Mouse (Mus musculus) urinary bladder, postnatal 4 days (tissue): ENCODE measurements around the gene Nav2.

Experiments
- DNase-seq, 2 experiments: peaks; one replicate each; pipeline ENCODE4 v3.0.0; 2021 to 2022; ENCODE audit warnings: low spot score in 2 of 2

Gene Nav2

GRCm38 (mm10) chr7:48908521-48909341 lies at the start of gene Nav2:
TSS of gene Nav2 (plus strand) at chr7:48908716.
- no peak for DNase-seq

- DNase-seq = no peak
These were observed 49.2 kb upstream of the Nav2 start for GRCm38 (mm10) chr7:48859362-48859761.

- no peak for DNase-seq
These were observed 47.6 kb upstream of the Nav2 start for GRCm38 (mm10) chr7:48860948-48861347.

GRCm38 (mm10) chr7:48861796-48862195 lies 46.7 kb upstream of the Nav2 start:
- no peak for DNase-seq

GRCm38 (mm10) chr7:48864199-48864598 lies 44.3 kb upstream of the Nav2 start:
- DNase-seq = no peak

GRCm38 (mm10) chr7:48864671-48865458 lies 43.7 kb upstream of the Nav2 start:
- DNase-seq = no peak

GRCm38 (mm10) chr7:48867576-48867975 lies 40.9 kb upstream of the Nav2 start:
- DNase-seq = no peak

- no peak for DNase-seq
These were observed 38.4 kb upstream of the Nav2 start for GRCm38 (mm10) chr7:48870144-48870543.

GRCm38 (mm10) chr7:48870579-48871180 lies 37.8 kb upstream of the Nav2 start:
- no peak for DNase-seq

GRCm38 (mm10) chr7:48871292-48871691 lies 37.2 kb upstream of the Nav2 start:
- no peak for DNase-seq

- no peak for DNase-seq
These were observed 33.4 kb upstream of the Nav2 start for GRCm38 (mm10) chr7:48875096-48875495.

- no peak for DNase-seq
These were observed 32.0 kb upstream of the Nav2 start for GRCm38 (mm10) chr7:48876526-48876925.

GRCm38 (mm10) chr7:48877786-48878390 lies 30.6 kb upstream of the Nav2 start:
- no peak for DNase-seq

- DNase-seq = no peak
These were observed 28.9 kb upstream of the Nav2 start for GRCm38 (mm10) chr7:48879574-48879973.

GRCm38 (mm10) chr7:48880591-48881481 lies 27.7 kb upstream of the Nav2 start:
- DNase-seq = peak; percentile 95 to 98

- peak; percentile 78 to 84 for DNase-seq
These were observed 27.0 kb upstream of the Nav2 start, which contains the start of gene E2f8 for GRCm38 (mm10) chr7:48881486-48881885. TSS of gene E2f8 (minus strand) at chr7:48881596.

GRCm38 (mm10) chr7:48881971-48882609 lies 26.4 kb upstream of the Nav2 start:
- no peak for DNase-seq

- DNase-seq = no peak
These were observed 24.8 kb upstream of the Nav2 start for GRCm38 (mm10) chr7:48883525-48884265.

- DNase-seq = no peak
These were observed 24.3 kb upstream of the Nav2 start for GRCm38 (mm10) chr7:48884266-48884611.

GRCm38 (mm10) chr7:48887973-48888372 lies 20.5 kb upstream of the Nav2 start:
- DNase-seq = no peak
